Mouse (Mus musculus) inflammation-experienced regulatory T-cells, adult 6 months (primary cell): ENCODE measurements around the gene Cpsf6. TPM values are rescaled to one million over a fixed set of nuclear protein-coding genes. Genes with fewer than 3 reads are reported as not detected.
A peak's percentile ranks its signal among the peaks of the same experiment; 100 is the strongest.

Experiments
- ATAC-seq: one replicate; pipeline ENCODE4 v1.8.0; 2017
- polyA plus RNA-seq, 3 experiments: library from polyadenylated mRNA; unstranded; fragments of 100-300 nt; shearing (Covaris generic); gene quantifications; one replicate each; pipeline ENCODE4 v1.2.1; 2017

The Cpsf6 gene
- polyA plus RNA-seq, 3 experiments from 2014 or later = 103 to 132 (median 120) TPM

GRCm38 (mm10) chr10:117385086-117385430 lies 5.2 kb upstream of the Cpsf6 start:
- ATAC-seq = no peak

GRCm38 (mm10) chr10:117384386-117385085 lies 4.7 kb upstream of the Cpsf6 start:
- ATAC-seq = no peak

DNA sequence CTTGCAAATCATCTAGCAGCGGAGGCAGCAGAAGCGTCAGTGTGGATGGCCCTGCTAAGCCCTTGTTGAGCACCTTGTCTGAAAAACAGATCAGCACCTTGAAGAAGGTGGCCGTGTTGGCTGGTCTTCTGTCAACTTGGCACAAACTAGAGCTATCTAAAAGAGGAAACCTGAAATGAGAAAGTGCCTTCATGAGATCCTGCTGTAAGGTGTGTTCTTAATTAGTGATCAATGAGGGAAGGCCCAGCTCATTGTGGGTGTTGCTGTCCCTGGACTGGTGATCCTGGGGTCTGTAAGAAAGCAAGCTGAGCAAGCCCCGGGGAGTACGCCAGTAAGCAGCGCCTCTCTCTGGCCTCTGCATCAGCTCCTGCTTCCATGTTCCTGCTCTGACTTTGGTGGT lies 4.1 kb upstream of the Cpsf6 start:
- ATAC-seq = no peak

DNA sequence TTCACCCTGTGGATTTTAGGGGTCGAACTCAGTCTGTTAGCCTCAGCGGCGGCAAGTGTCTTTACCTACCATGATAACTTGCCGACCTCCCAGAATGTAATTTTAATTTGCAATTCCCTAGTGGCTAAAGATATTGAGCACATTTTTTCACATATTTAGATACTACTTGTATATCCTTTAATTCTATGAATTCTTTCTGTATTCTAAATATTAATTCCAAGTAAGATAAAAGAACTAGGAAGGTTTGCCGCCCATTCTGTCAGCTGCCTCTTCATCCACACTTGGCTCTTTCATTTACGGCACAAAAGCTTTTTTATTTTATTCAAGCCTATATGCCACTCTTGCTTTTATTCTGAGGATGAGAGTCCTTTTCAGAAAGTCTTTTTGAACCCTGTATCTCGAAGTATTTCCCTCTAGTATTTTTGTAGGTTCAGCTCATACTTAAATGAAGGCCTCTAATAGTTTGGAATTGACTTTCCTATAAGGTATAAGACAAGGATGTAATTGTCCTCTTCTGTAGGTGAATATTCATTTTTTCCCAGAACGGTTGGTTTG lies 3.3 kb upstream of the Cpsf6 start:
- no peak for ATAC-seq

DNA sequence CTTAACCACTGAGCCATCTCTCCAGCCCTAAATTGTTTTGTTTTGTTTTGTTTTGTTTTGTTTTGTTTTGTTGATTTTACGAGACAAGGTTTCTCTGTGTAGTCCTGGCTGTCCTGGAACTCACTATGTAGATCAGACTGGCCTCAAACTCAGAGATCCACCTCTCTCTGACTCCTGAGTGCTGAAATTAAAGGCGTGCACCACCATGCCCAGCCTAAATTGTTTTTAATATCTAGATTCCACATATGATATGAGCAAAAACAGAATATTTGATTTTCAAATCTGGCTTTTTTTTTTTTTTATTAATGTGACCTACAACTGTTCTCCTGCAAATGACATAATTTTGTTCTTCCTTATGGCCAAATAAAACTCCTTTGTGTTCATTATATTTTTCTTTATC lies 2.3 kb upstream of the Cpsf6 start:
- no peak for ATAC-seq

DNA sequence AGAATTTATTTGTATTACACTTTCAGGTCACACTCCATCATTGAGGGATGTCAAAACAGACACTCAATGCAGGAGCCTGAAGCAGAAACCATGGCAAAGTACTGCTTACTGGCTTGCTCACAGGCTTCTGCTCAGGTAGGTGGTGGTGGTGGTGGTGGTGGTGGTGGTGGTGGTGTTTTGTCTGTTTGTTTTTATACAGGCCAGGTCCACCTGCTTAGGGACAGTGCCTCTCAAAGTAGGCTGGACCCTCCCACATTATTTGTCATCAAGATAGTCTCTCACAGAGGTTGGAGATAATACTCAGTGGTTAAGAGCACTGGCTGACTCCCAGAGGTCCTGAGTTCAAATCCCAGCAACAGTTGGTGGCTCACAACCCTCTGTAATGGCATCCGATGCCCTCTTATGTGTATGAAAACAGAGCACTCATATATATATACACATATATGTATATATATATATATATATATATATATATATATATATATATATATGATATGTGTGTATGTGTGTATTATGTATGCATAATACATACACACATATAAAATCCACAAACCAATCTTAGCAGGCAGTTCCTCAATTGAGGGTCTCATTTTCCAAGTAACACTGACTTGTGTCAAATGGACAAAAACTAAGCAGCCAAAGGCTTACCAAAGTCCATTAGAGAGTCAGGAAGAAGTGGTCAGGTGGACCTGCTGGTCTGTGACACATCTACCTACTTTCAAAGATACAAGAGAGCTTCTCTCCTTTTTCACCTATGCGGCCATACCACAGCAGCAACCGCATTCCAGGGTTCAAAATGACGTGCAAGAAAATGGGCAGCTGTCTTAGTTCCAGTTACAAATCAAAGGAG lies 1.1 kb upstream of the Cpsf6 start:
- no peak for ATAC-seq

DNA sequence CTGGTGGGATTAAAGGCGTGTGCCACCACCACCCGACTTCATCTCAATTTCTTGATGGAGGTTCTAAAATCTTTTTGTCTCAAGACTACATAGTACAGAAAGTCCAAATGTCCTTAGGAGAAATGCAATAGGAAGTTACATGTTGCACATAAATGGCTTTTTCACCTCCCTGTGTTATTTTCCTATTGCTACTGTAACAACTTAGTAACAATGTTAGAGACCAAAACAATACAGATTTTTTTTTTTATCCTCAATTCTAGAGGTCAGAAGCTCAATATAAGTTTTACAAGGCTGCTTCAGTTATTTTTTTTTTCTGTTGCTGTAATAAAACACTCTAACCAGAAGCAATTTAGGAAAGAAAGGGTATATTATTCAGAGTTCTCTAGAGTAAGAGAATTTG lies 374 bp downstream of the Cpsf6 start:
- ATAC-seq = no peak

DNA sequence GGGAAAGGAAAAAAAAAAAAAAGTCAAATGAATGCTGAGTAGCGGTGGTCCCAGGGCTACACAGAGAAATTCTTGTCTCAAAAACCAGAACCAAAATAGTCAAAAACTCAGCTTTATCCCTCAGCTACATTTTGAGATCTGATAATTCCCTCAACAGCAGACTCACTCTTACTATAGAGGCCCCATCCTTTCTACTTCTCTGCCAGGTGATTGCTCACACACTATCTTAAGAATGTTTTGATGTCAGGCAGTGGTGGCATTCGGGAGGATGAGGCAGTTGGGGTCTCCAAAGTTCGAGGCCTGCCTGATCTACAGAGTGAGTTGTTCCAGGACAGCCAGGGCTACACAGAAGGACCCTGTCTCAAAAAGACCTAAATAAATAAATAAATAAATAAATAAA lies 1.2 kb downstream of the Cpsf6 start:
- ATAC-seq = no peak

DNA sequence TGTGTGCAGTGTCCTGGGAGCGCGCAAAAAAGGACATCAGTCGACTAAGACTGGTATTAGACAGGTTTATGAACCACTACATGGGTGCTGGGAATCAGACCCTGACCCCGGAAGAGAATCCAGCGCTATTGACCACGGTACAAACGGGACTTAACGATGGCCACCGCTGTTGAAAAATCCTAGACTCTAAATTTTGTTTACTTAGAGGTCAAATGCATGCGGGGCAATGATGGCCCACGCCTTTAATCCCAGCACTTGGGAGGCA lies 1.6 kb downstream of the Cpsf6 start:
- ATAC-seq = no peak

DNA sequence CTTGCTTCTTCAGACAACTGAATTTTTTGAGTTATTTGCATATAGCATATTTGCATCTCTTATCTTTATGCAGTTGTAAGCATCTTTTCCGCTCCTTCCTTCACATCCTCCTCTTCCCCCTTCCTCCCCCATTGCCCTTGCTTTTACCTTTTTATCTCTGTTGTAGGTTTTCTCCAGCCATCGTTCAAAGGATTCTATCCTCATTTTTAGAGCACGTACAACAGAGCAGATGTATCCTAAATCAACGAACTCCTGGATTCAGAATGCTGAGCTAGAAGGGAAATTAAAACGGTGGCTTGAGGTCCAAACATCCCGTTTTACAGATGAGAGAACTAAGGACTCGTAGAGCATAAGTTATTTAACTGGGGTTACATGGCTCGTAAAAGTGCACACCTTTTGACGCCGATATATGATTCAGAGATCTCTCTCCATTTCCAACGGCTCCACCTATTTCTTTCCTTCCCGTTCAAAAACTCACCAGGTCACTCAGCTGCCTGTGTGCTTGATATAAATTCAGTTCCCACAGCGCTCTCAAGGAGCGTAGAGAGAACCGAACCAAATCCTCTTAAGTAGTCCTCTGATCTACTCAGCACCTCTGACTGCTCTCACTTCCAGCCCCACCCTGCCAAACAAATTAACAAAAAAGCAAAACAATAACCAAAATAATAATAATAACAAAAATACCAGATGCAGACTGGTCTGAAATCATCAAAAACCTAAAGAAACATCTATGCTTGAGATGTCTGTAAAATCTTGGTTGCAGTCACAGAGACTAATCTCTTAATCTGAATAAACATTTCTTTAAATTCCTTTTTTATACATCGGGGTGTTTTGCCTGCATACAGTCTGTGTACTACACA lies 2.2 kb downstream of the Cpsf6 start:
- peak; percentile 27 for ATAC-seq

GRCm38 (mm10) chr10:117376580-117377189 lies 3.1 kb downstream of the Cpsf6 start:
- ATAC-seq = peak; percentile 91

DNA sequence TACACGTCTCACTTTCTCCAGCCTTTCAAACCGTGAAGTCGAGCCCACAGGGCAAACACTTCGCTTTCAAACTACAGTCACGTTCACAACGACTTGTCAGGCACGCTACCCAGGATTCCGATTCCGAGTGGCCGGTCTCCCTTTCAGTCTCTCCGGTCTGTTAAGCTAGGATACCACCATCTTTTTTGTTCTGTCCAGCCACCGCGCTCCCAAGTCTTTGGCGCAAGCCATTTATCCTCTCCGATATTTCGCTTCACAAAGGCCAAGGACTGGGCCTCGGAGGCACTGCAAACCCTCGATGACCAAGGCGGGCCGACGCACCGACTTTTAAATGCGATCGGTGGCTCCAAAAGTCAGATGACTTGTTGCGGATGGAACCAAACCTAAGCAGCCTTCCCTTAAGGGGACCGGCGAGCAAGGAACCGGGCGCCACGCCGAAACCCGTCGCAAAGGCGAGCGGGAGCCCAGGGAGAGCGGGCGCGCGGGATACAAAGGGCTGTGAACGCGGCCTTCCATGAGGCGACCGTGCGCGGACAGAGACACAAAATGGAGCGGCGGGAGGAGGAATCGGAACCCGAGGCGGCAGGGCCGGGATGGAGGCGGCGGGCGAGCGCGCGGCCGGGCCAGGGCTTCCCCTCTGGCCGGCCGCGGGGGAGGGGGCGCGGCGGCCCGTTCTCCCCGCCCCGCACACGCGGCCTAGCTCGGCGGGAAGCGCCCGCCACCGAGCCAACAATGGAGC lies 3.8 kb downstream of the Cpsf6 start:
- peak; percentile 24 for ATAC-seq

DNA sequence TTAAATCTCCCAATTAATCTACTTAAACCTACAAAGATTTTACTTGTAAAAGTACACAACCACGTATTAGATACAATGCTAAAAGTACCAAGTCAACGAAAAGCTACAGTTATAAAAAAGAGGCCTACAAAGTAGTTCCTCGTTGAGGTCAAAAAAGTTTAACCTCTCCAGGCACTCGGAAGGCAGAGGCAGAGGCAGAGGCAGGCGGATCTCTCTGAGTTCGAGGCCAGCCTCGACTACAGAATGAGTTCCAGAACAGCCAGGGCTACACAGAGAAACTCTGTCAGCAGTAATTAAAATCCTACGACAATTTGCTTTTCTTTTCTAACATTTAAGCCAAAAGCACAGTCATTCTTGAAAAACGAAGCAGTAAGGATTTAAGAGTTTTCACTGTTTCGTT lies 4.7 kb downstream of the Cpsf6 start:
- ATAC-seq = no peak

DNA sequence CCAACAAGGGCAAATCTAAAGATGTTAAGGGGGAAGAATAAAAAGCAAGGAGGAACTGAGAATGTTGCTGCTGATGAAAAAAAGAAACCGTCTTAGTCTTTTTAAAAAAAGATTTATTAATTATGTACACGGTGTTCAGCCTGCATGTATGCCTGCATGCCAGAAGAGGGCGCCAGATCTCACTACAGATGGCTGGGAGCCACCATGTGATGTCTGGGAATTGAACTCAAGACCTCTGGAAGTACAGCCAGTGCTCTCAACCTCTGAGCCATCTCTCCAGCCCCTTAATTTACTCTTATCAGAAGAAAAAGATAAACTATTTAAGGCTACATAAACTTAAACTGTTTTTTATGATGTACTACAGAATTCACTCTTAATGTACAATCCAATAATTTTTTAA lies 16.7 kb downstream of the Cpsf6 start:
- ATAC-seq = peak; percentile 74

GRCm38 (mm10) chr10:117358891-117359290 lies 20.9 kb downstream of the Cpsf6 start:
- ATAC-seq = no peak

- ATAC-seq = no peak
These were observed 36.8 kb downstream of the Cpsf6 start for GRCm38 (mm10) chr10:117343000-117343399.

DNA sequence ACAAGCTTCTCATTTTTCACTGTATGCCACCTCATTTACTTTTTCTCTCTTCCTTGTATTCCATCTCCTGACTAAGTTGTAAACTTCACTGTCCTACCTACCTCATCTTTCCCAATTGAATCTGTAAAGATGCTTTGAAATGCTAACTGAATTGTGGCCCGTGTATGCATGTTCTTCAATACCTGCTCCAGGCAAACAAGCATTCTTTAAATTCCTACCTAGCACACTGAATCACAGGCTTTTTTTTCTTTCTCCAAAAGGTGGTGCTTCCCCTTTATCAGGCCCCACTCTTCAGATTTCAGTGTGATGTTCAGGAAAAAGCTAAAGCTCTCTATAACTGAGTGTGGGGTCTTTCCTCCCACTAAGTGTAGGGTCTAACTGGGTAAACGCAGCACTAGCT lies 37.4 kb downstream of the Cpsf6 start:
- no peak for ATAC-seq

DNA sequence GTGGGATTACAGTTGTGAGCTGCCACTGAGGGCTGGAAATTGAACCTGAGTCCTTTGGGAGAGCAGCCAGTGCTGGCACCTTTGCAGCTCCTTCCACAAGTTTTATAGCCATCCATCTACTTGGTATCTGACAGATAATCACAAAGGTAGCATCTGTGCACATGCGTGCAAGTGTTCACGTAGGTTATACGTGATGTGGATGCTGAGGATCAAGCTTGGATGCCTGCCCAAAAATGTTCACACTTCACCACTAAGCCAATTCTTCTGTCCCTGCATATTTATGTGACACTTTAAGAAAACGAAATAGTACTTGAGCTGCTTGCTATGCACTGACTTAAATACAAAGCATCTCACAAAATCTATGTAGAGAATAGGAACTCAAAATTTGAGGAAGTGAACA lies 38.8 kb downstream of the Cpsf6 start:
- no peak for ATAC-seq

DNA sequence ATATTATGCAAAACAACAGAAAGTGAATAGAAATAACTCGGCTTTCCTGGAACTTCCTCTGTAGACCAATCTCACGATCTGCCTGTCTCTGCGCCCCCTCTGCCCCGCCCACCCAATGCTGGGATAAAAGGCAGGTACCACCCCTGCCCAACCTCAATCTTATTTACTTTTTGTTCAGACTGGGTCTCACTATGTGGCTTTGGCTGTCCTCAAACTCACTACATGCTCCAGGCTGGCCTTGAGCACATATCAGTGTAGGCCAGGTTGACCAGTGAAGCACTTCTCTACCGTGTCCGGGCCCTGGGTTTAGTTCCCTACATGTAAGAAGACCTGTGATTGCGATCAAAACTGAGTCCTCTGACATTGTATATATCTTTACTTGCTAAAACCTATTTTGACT lies 40.6 kb downstream of the Cpsf6 start:
- ATAC-seq = no peak

DNA sequence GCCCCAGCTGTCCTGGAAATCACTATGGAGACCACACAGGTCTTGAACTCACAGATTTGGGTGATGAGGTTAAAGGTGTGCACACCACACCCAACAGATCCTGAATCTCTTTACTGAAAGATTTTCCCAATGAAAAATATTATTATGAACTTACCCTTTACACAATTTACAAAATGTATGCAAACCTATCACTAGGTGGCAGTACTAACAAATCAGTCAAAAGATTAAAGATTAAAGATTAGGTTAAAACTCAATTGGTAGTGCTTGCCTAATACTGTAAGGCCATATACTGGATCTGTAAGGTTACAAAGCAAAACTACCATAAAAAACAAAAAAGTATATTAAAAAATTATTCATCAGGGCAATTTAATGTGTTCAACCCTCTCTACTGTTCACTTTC lies 41.9 kb downstream of the Cpsf6 start:
- ATAC-seq = no peak

GRCm38 (mm10) chr10:117335649-117336048 lies 44.2 kb downstream of the Cpsf6 start:
- ATAC-seq = no peak

DNA sequence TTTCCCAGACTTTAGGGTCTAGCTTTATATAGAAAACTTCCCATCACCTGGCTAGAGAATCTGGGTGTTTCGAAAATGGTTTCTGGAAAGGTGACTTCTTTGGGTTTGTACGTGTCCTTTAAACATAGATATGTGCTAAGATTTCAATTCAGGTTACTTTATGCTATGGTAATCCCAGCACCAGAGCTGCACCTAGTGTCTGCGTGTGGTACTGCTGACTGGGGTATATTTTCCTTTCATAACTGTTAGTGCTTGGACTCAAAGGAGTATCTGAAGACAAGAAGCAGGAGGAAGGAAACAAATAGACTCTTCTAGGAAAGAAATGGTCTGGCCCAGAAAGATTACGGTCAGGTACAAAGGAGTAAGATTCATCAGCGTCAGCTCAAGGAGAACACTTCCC lies 49.3 kb downstream of the Cpsf6 start:
- no peak for ATAC-seq
